Mouse (Mus musculus) ES-E14 (cell line): Measurements from ENCODE around the gene Astl. TPM values are rescaled to one million over a fixed set of nuclear protein-coding genes. Genes with fewer than 3 reads are reported as not detected.

ENCODE experiments used
- DNase-seq: peaks from one replicate; pipeline ENCODE4 v3.0.0-alpha.2; 2013; ENCODE audit warnings: low read depth, low spot score
- H3K27ac ChIP-seq: 2 replicates; pipeline ENCODE4 v1.5.1; 2012; ENCODE audit warnings: low read depth, mild to moderate bottlenecking, low read length, moderate library complexity, mixed read lengths; ENCODE audit not compliant: poor library complexity, insufficient read depth, severe bottlenecking
- H3K36me3 ChIP-seq: 2 replicates; pipeline ENCODE4 v1.6.1; 2012; ENCODE audit warnings: mild to moderate bottlenecking, low read length, moderate library complexity, mixed read lengths; ENCODE audit not compliant: control insufficient read depth, poor library complexity, insufficient read depth, severe bottlenecking
- H3K4me1 ChIP-seq, 2 experiments: fragments of 150-350 bp in 1 of 2; sonication (generic) in 1 of 2; 2 replicates each; pipeline ENCODE4 v1.6.1; 2012; ENCODE audit warnings: low read length in 2 of 2, mild to moderate bottlenecking in 1 of 2, mixed read lengths in 1 of 2; ENCODE audit not compliant: control insufficient read depth in 2 of 2, insufficient read depth in 2 of 2, poor library complexity in 1 of 2
- H3K4me3 ChIP-seq, 2 experiments: fragments of 150-350 bp in 1 of 2; sonication (generic) in 1 of 2; 2 replicates each; pipeline ENCODE4 v1.5.1; 2012; ENCODE audit warnings: low read length in 2 of 2, low read depth in 1 of 2, mild to moderate bottlenecking in 1 of 2, mixed read lengths in 1 of 2; ENCODE audit not compliant: insufficient read depth in 1 of 2, poor library complexity in 1 of 2, severe bottlenecking in 1 of 2
- H3K9ac ChIP-seq: 2 replicates; pipeline ENCODE4 v1.6.1; 2012; ENCODE audit warnings: low read depth, mild to moderate bottlenecking, low read length, mixed read lengths; ENCODE audit not compliant: poor library complexity, insufficient read depth, severe bottlenecking
- H3K9me3 ChIP-seq: fragments of 150-350 bp; sonication (generic); 2 replicates; pipeline ENCODE4 v1.6.1; 2012; ENCODE audit warnings: low read depth, mild to moderate bottlenecking, low read length; ENCODE audit not compliant: control insufficient read depth, insufficient read depth
- CHD2 ChIP-seq: IDR thresholded peaks from 2 replicates; pipeline ENCODE4 v1.6.1; 2014; ENCODE audit warnings: mild to moderate bottlenecking, low read depth, low read length, inconsistent platforms
- HCFC1 ChIP-seq: IDR thresholded peaks from 2 replicates; pipeline ENCODE4 v1.6.1; 2012; ENCODE audit warnings: low read length, inconsistent platforms, borderline replicate concordance; ENCODE audit not compliant: insufficient read depth
- MAFK ChIP-seq: IDR thresholded peaks from 2 replicates; pipeline ENCODE4 v1.6.1; 2014; ENCODE audit warnings: mild to moderate bottlenecking, low read depth, low read length, inconsistent platforms; ENCODE audit not compliant: insufficient read depth
- ZC3H11A ChIP-seq: IDR thresholded peaks from 2 replicates; pipeline ENCODE4 v1.6.1; 2012; ENCODE audit warnings: low read depth, mild to moderate bottlenecking, inconsistent platforms, low read length, borderline replicate concordance
- ZNF384 ChIP-seq: IDR thresholded peaks from 2 replicates; pipeline ENCODE4 v1.6.1; 2012; ENCODE audit warnings: low read depth, low read length, inconsistent platforms
- in situ Hi-C, 2 experiments: fragments of 600-800 bp; cut with MboI; formaldehyde crosslinking; loops; one replicate each; pipeline ENCODE4 v1.15.1; 2025; ENCODE audit warnings: low sequenced_read_pairs in 2 of 2, inconsistent platforms in 1 of 2; ENCODE audit not compliant: unreplicated experiment in 2 of 2
- total RNA-seq: library from RNA; depleted of rRNA; stranded (reverse); fragments of 300-350 nt; gene quantifications from 2 replicates; pipeline ENCODE4 v1.2.3, GENCODE M21; 2012

Astl gene
- total RNA-seq, 1 experiment = not detected

DNA sequence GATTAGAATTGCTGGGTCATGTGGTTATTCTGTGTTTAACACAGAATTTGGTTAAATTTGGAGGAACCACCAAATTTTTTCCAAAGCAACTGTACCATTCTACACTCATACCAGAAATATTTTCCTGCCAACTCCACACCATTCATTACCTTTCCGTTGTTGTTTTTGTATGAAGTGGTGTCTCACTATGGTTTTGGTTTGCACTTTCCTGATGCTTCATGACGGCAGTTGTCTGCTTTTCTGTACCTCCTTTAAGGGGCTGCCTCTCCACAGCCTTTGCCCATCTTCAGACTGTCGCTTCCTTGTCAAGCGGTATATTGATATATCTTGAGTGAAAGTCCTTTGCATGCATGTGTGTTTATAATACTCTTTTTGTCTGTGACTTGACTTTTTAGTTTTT lies 25.6 kb upstream of the Astl start:
- TF ChIP-seq ZNF384 (no peak), CHD2 (no peak), HCFC1 (no peak), ZC3H11A (no peak), MAFK (no peak)
- Histone ChIP-seq H3K4me1 (no peaks in the 10 kb centered on the region), H3K36me3 (no peaks in the 10 kb centered on the region), H3K9me3 (no peaks in the 10 kb centered on the region), H3K27ac (no peak overlapping the region), H3K9ac (no peak overlapping the region), H3K4me3 (no peak overlapping the region)
- DNase-seq = no peak
- in situ Hi-C loops = no loop called here

DNA sequence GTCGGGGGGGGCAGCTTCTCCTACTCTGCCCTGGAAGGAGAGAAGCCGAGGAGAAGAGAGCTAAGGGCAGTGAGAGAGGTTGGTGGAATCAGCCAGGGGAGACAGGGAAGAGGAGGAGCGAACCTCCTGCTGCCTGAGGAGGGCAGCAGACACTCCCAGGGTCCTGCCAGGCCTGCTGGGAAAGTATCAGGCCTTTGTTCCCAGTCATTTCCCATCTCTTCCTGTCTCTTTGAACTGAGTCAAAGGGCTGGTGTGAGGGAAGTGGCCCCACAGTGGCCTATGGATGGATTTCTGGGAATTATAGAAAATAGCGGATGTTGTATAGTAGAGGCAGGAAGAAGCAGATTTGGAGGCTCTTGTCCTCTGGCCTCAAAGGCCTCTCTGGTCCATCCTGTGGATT lies 24.6 kb upstream of the Astl start:
- in situ Hi-C loops = no loop called here
- no peak overlapping the region for H3K27ac ChIP-seq
- no peak for DNase-seq

DNA sequence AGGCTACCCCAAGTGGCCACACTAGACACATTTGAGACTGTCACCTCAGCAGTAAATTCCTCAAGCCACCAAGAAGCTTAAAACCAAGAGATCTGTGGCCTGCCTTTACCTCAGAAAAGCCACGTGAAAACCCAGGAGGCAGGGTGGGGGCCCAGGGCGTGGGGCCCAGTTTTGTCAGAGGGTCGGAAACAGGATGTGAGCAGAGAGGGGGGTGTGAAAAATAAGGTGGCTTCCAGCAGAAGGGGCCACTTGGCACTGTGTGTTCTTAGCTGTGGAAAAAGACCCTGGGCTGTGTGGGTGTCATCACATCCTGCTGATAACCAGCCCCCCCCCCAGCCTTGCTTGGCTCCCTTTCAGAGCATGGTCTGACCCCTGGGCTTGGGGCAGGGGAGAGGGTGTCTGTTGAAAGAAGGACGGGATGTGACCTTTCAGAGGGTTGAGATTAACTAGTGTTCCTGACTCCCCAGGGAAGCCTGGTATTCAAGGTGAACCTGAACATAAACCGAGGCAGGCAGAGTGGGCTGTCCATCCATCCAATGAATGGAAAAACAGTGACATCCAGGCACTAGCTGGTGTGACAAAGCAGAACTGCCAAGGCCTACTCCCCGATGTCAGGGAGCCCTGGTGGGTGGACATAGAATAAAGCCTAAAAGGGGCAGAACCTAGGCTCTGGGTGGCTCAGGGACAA lies 23.8 kb upstream of the Astl start:
- TF ChIP-seq CHD2 (no peak), ZNF384 (no peak), HCFC1 (no peak), MAFK (no peak), ZC3H11A (no peak)
- Histone ChIP-seq H3K9me3 (no peaks in the 10 kb centered on the region), H3K4me1 (no peaks in the 10 kb centered on the region), H3K4me3 (no peak overlapping the region), H3K9ac (no peak overlapping the region), H3K27ac (no peak overlapping the region), H3K36me3 (no peaks in the 10 kb centered on the region)
- DNase-seq = no peak
- in situ Hi-C loops = no loop called here

More for the DNA sequence above, 24.6 kb upstream of the Astl start:
- H3K4me1 ChIP-seq = no peaks in the 10 kb centered on the region
- H3K36me3 ChIP-seq = no peaks in the 10 kb centered on the region
- H3K9me3 ChIP-seq = no peaks in the 10 kb centered on the region
- no peak for TF ChIP-seq HCFC1
- TF ChIP-seq ZNF384 = no peak
- no peak for TF ChIP-seq CHD2
- TF ChIP-seq MAFK = no peak
- TF ChIP-seq ZC3H11A = no peak
- H3K4me3 ChIP-seq = no peak overlapping the region
- no peak overlapping the region for H3K9ac ChIP-seq

GRCm38 (mm10) chr2:127315155-127315470 lies 23.3 kb upstream of the Astl start:
- no peak for DNase-seq
- no peak overlapping the region for H3K9ac ChIP-seq
- H3K36me3 ChIP-seq = no peaks in the 10 kb centered on the region
- H3K27ac ChIP-seq = no peak overlapping the region
- no peaks in the 10 kb centered on the region for H3K4me1 ChIP-seq
- H3K9me3 ChIP-seq = no peaks in the 10 kb centered on the region
- no peak overlapping the region for H3K4me3 ChIP-seq
- TF ChIP-seq ZC3H11A = no peak
- in situ Hi-C loops = no loop called here

- no peak for TF ChIP-seq HCFC1
- no peak for TF ChIP-seq MAFK
- TF ChIP-seq CHD2 = no peak
- no peak for TF ChIP-seq ZC3H11A
- no peak for TF ChIP-seq ZNF384
- in situ Hi-C loops = no loop called here
- H3K4me3 ChIP-seq = no peak overlapping the region
- DNase-seq = no peak
- no peak overlapping the region for H3K9ac ChIP-seq
- no peaks in the 10 kb centered on the region for H3K36me3 ChIP-seq
- no peaks in the 10 kb centered on the region for H3K4me1 ChIP-seq
- no peak overlapping the region for H3K27ac ChIP-seq
- H3K9me3 ChIP-seq = no peaks in the 10 kb centered on the region
These were observed 22.0 kb upstream of the Astl start for GRCm38 (mm10) chr2:127316431-127316830.
